Mouse (Mus musculus): Measurements from ENCODE around the gene Slc9a3r2.

GRCm38 (mm10) chr17:24695326-24696010 lies 45.3 kb upstream of the Slc9a3r2 start:
- TF ChIP-seq CTCF (IDR thresholded peaks at IDR 0.05) (no peak), EP300 (IDR thresholded peaks at IDR 0.05) (no peak)
